Mouse (Mus musculus): ENCODE measurements at regions not wholly inside any gene's neighbourhood (a gene's known extent, or its start where the extent isn't known, plus 50 kb on each side); places are given as distances from the start of the nearest gene placed in this dataset.
A peak's percentile ranks its signal among the peaks of the same experiment; 100 is the strongest.

DNA sequence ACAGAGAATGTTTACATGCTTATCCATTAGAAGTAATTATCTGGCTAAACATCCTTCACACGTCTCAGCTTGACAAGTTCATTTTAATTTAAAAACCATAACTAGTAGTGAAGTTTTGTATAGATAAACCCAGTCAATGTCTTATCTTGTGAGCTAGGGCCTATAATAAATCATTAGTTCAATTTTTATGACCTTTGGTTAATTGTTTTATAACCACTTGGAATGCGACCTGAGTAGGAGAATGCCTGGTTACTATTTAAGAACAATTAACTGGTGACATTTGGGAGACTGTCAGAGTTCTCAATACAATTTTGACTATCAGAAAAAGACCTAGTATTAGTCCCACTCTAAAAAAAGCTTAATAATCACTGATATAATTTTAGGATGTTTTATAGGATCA lies 813.6 kb downstream of the Gm9008 start:
- DNase-seq (ENCODE audit: low spot score in 2 of 2): no peak

GRCm38 (mm10) chr6:75644363-75644720 lies 853.2 kb downstream of the Gm9008 start:
- DNase-seq (ENCODE audit: low spot score in 2 of 2): no peak

- no peak for DNase-seq (ENCODE audit: low spot score in 2 of 2)
Observed at GRCm38 (mm10) chr6:75643581-75644362, 853.8 kb downstream of the Gm9008 start.

DNA sequence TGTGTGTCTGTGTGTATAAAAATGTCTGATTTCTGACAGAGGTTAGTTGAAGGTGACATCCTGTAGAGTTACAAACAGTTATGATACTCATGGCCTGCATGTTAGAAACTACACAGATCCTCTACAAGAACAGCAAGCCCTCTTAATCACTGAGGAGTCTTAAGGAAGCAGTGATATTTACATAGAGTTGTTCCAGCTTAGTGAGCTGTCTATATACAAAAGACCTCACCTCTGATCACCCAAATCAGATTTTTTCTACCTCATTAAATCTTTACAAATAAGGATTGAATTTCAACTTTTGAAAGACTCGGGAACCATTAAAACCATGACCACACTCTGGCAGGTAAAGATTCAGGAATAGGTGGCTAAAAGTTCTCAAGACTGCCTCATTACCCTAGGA lies 861.5 kb downstream of the Gm9008 start:
- DNase-seq (ENCODE audit: low spot score in 2 of 2): no peak

DNA sequence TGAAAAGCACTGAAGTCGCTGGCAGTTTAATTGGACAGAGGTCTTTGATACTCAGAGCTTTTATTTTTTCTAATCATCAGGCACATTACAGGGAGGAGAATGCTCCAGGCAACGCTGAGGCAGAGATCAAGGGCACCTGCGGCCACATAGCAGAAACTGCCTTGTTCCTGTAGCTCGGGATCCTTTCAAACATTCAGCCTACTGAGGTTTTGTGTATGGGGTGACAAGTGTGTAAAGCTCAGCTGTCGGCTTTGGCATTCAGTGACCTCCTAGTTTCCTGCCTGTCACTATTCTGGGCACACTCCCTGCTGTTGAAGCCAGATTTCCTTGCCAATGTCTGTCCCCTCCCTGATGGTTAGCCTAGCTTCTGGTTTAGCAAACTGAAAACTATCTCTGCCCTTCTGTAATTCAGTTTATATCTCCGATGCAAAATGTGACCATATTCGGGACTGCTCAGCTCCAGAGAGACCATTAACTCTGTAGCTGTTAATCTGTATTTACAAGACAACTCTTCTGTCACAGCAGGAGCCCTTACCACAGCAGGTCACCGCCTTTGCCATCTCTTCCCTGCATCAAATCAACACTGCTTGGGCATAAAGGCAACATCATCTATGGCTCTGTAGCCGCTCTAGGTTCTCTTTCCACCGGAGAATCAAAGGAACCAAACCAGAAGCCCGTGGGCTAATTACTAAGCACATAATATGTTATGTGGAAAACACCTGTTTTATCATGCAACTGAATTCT lies 894.9 kb downstream of the Gm9008 start:
- DNase-seq (ENCODE audit: low spot score in 2 of 2): peak; percentile 33 to 70

DNA sequence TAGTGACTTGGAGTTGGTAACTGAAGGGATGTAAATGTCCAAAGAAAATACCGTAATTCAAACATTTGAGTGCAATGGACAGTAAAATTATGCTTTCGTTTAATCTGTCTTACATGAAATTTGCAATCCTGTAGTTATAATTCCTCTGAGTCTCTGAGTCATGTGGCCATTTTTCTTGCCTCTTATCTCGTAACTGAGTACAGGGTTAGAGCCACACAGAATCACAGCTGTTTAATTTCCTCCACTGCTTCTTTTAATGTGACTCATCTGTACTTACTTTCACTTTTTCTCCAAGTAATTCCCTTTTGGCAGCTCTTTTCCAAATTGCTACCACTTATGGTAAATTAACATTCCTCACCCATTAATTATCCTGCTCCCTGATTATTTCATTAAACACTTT lies 939.2 kb downstream of the Gm9008 start:
- no peak for DNase-seq (ENCODE audit: low spot score in 2 of 2)

GRCm38 (mm10) chr6:75542247-75542700 lies 955.3 kb downstream of the Gm9008 start:
- DNase-seq (ENCODE audit: low spot score in 2 of 2): no peak

- no peak for DNase-seq (ENCODE audit: low spot score in 2 of 2)
Observed at GRCm38 (mm10) chr6:75539703-75540102, 957.9 kb downstream of the Gm9008 start.

Measured in layer of hippocampus, postnatal 14 days (tissue).